Mouse (Mus musculus) MEL (cell line): ENCODE results near the gene Pgbd5.

Experiments
- CHD1 ChIP-seq: IDR thresholded peaks from 2 replicates; pipeline ENCODE4 v1.6.1; 2012; ENCODE audit warnings: low read depth, mild to moderate bottlenecking, inconsistent platforms, low read length, improper control_type of control experiment
- CHD2 ChIP-seq: IDR thresholded peaks from 2 replicates; pipeline ENCODE4 v1.6.1; 2011; ENCODE audit warnings: low read length, improper control_type of control experiment
- CTCF ChIP-seq, 3 experiments: IDR thresholded peaks in 2 of 3; conservative IDR thresholded peaks in 1 of 3; 2 replicates each; pipeline ENCODE4 v1.5.1; 2011 to 2012; ENCODE audit warnings: low read length in 3 of 3, low read depth in 2 of 3, mild to moderate bottlenecking in 2 of 3, improper control_type of control experiment in 1 of 3, inconsistent platforms in 1 of 3, mixed read lengths in 1 of 3, moderate library complexity in 1 of 3; ENCODE audit not compliant: control insufficient read depth in 1 of 3, insufficient read depth in 1 of 3, poor library complexity in 1 of 3, severe bottlenecking in 1 of 3
- HCFC1 ChIP-seq: IDR thresholded peaks from 2 replicates; pipeline ENCODE4 v1.6.1; 2012; ENCODE audit warnings: low read depth, mild to moderate bottlenecking, inconsistent platforms, low read length, improper control_type of control experiment, moderate library complexity
- MAX ChIP-seq: IDR thresholded peaks from 2 replicates; pipeline ENCODE4 v1.6.1; 2011; ENCODE audit warnings: low read length, improper control_type of control experiment
- MAZ ChIP-seq: IDR thresholded peaks from 2 replicates; pipeline ENCODE4 v1.6.1; 2012; ENCODE audit warnings: low read depth, mild to moderate bottlenecking, inconsistent platforms, low read length, improper control_type of control experiment
- POLR2A ChIP-seq, 2 experiments: IDR thresholded peaks; 2 replicates each; pipeline ENCODE4 v1.6.1; 2011 to 2012; ENCODE audit warnings: low read length in 2 of 2, mild to moderate bottlenecking in 2 of 2, control low read depth in 1 of 2, improper control_type of control experiment in 1 of 2, low read depth in 1 of 2, moderate library complexity in 1 of 2; ENCODE audit not compliant: control insufficient read depth in 1 of 2, insufficient read depth in 1 of 2, poor library complexity in 1 of 2
- RCOR1 ChIP-seq: IDR thresholded peaks from 2 replicates; pipeline ENCODE4 v1.6.1; 2012; ENCODE audit warnings: low read depth, mild to moderate bottlenecking, inconsistent platforms, low read length, improper control_type of control experiment
- TAL1 ChIP-seq: IDR thresholded peaks from 2 replicates; pipeline ENCODE4 v1.6.1; 2012; ENCODE audit warnings: mild to moderate bottlenecking, inconsistent platforms, low read length, moderate library complexity, mixed read lengths
- ZMIZ1 ChIP-seq: IDR thresholded peaks from 2 replicates; pipeline ENCODE4 v1.6.1; 2012; ENCODE audit warnings: low read depth, mild to moderate bottlenecking, inconsistent platforms, low read length, improper control_type of control experiment, moderate library complexity

GRCm38 (mm10) chr8:124340360-124341068 lies 98.9 kb downstream of the Pgbd5 start:
- TF ChIP-seq HCFC1 (no peak), RCOR1 (no peak), CTCF (IDR thresholded peaks at IDR 0.05 in 2 of 3, conservative IDR thresholded peaks at IDR 0.05 in 1 of 3; ENCODE audit: control insufficient read depth in 1 of 3, insufficient read depth in 1 of 3, low read depth in 2 of 3, low read length in 3 of 3, poor library complexity in 1 of 3, severe bottlenecking in 1 of 3) (no peak), TAL1 (no peak), CHD1 (no peak), MAX (no peak), POLR2A (IDR thresholded peaks at IDR 0.05; ENCODE audit: control insufficient read depth in 1 of 2, insufficient read depth in 1 of 2, low read depth in 1 of 2, low read length in 2 of 2, poor library complexity in 1 of 2) (no peak), CHD2 (no peak), MAZ (no peak), ZMIZ1 (no peak)
